Mouse (Mus musculus): ENCODE measurements at regions not wholly inside any gene's neighbourhood (a gene's known extent, or its start where the extent isn't known, plus 50 kb on each side); places are given as distances from the start of the nearest gene placed in this dataset.

- TF ChIP-seq POLR2A (IDR thresholded peaks at IDR 0.05; ENCODE audit: low read depth, low read length) = no peak
- TF ChIP-seq CTCF (IDR thresholded peaks at IDR 0.05; ENCODE audit: borderline replicate concordance, insufficient read depth, low read length) = no peak
Measured at GRCm38 (mm10) chr5:125974035-125974434, 442.5 kb downstream of the Tmem132b start.
